Mouse (Mus musculus) heart, postnatal 0 days (tissue): ENCODE results near the gene Lrrc66.

ENCODE experiments used
- CTCF ChIP-seq: IDR thresholded peaks from 2 replicates; pipeline ENCODE4 v1.5.1; 2016; ENCODE audit warnings: antibody characterized with exemption, control low read depth, low read depth
- EP300 ChIP-seq: IDR thresholded peaks from 2 replicates; pipeline ENCODE4 v1.6.1; 2016; ENCODE audit warnings: antibody characterized with exemption, low read depth

- TF ChIP-seq CTCF (no peak), EP300 (no peak)
Measured at GRCm38 (mm10) chr5:73666695-73667094, 34.4 kb upstream of the Lrrc66 start.
